Mouse (Mus musculus): ENCODE data around the gene Harbi1. TPM values are rescaled to one million over a fixed set of nuclear protein-coding genes. Genes with fewer than 3 reads are reported as not detected.

The Harbi1 gene
- polyA plus RNA-seq, 1 experiment = 2.4 TPM

DNA sequence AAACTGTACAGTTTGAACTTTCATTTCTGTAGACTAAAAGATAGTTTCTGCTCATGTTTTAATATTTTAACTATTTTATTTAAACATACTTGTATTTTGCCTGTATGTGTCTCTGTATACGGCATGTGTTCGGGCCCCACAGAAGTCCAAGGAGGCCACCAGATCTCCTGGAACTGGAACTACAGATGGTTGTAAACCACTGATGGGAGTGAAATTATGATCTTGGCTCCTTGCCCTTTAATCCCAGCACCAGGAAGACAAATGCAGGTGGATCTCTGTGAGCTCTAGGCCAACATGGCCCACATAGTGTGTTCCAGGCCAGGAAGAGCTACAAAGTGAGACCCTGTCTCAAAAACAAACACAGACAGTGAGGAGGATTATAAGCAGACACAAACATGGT lies 9.3 kb upstream of the Harbi1 start:
- no peaks in the 10 kb centered on the region for H3K4me1 ChIP-seq (ENCODE audit: control insufficient read depth, insufficient read depth, low read length)
- no peak overlapping the region for H3K4me3 ChIP-seq (replicated peaks; ENCODE audit: control insufficient read depth, low read depth, low read length)
- no peak for TF ChIP-seq CTCF (IDR thresholded peaks at IDR 0.05; ENCODE audit: control insufficient read depth, insufficient read depth, low read length)
- no peak for TF ChIP-seq POLR2A (IDR thresholded peaks at IDR 0.05; ENCODE audit: borderline replicate concordance, control insufficient read depth, low read depth, low read length)
- H3K27ac ChIP-seq (ENCODE audit: control insufficient read depth, insufficient read depth, low read depth, low read length, poor library complexity) = no peak overlapping the region
- WGBS = 93% methylated on average over 2 of the region's 2 CpGs

DNA sequence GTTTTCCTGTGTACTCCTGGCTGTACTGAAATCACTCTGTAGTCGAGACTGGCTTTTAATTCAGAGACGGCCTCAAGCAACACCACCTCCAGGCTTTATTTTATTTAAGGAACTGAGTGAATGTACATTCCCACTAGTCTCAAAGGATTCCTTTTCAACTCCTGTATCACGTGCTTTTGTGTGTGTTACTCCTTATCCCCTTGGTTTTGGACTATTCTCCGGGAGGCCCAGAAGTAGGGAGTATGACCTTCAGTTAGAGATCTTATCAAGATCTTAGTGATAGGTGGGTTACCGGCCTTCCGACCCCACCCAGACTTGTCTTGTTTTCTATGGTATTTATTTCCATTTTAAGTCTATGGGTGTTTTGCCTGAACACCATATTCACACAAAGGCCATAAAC lies 4.9 kb upstream of the Harbi1 start:
- Histone ChIP-seq H3K4me3 (replicated peaks; ENCODE audit: control insufficient read depth, low read depth, low read length) (no peak overlapping the region), H3K27ac (ENCODE audit: control insufficient read depth, insufficient read depth, low read depth, low read length, poor library complexity) (no peak overlapping the region), H3K4me1 (ENCODE audit: control insufficient read depth, insufficient read depth, low read length) (peaks cover 2% of the 10 kb centered on the region)
- no peak for TF ChIP-seq CTCF (IDR thresholded peaks at IDR 0.05; ENCODE audit: control insufficient read depth, insufficient read depth, low read length)
- TF ChIP-seq POLR2A (IDR thresholded peaks at IDR 0.05; ENCODE audit: borderline replicate concordance, control insufficient read depth, low read depth, low read length) = no peak
- 74% methylated on average over 6 of the region's 6 CpGs for WGBS

DNA sequence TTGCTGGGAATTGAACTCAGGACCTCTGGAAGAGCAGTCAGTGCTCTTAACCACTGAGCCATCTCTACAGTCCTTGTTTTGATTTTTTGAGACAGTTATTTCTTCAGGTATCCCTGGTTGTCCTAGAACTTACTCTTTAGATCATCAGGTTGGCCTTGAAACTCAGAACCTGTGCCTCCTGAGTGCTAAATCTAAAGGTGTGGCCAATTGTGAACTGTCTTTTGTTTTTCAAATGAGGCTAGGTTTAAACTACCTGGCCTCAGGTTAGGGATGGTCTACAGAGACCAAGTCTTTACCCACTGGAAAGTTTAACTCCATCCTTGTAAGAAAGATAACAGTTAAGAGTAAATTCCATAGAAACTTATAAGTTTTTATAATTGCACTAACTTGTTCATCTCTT lies 4.2 kb upstream of the Harbi1 start:
- H3K4me1 ChIP-seq (ENCODE audit: control insufficient read depth, insufficient read depth, low read length) = peaks cover 2% of the 10 kb centered on the region
- H3K4me3 ChIP-seq (replicated peaks; ENCODE audit: control insufficient read depth, low read depth, low read length) = no peak overlapping the region
- no peak overlapping the region for H3K27ac ChIP-seq (ENCODE audit: control insufficient read depth, insufficient read depth, low read depth, low read length, poor library complexity)
- TF ChIP-seq POLR2A (IDR thresholded peaks at IDR 0.05; ENCODE audit: borderline replicate concordance, control insufficient read depth, low read depth, low read length) (no peak), CTCF (IDR thresholded peaks at IDR 0.05; ENCODE audit: control insufficient read depth, insufficient read depth, low read length) (no peak)

- no peak for TF ChIP-seq CTCF (IDR thresholded peaks at IDR 0.05; ENCODE audit: control insufficient read depth, insufficient read depth, low read length)
- no peak for TF ChIP-seq POLR2A (IDR thresholded peaks at IDR 0.05; ENCODE audit: borderline replicate concordance, control insufficient read depth, low read depth, low read length)
- Histone ChIP-seq H3K27ac (ENCODE audit: control insufficient read depth, insufficient read depth, low read depth, low read length, poor library complexity) (no peak overlapping the region), H3K4me1 (ENCODE audit: control insufficient read depth, insufficient read depth, low read length) (peaks cover 2% of the 10 kb centered on the region), H3K4me3 (replicated peaks; ENCODE audit: control insufficient read depth, low read depth, low read length) (no peak overlapping the region)
- whole genome bisulfite sequencing = 91% methylated on average over 6 of the region's 6 CpGs
Measured at GRCm38 (mm10) chr2:91708361-91708760, 2.3 kb upstream of the Harbi1 start.

- TF ChIP-seq POLR2A (IDR thresholded peaks at IDR 0.05; ENCODE audit: borderline replicate concordance, control insufficient read depth, low read depth, low read length) = no peak
- peak overlapping the region; percentile 68; the same call in 1 of the 2 replicates for H3K27ac ChIP-seq (ENCODE audit: control insufficient read depth, insufficient read depth, low read depth, low read length, poor library complexity)
- under 1% methylated on average over 8 of the region's 8 CpGs for WGBS
- H3K4me3 ChIP-seq (replicated peaks; ENCODE audit: control insufficient read depth, low read depth, low read length) = peak overlapping the region; percentile 82
- peaks cover 2% of the 10 kb centered on the region for H3K4me1 ChIP-seq (ENCODE audit: control insufficient read depth, insufficient read depth, low read length)
Measured at GRCm38 (mm10) chr2:91711256-91711925, 739 bp downstream of the Harbi1 start.

DNA sequence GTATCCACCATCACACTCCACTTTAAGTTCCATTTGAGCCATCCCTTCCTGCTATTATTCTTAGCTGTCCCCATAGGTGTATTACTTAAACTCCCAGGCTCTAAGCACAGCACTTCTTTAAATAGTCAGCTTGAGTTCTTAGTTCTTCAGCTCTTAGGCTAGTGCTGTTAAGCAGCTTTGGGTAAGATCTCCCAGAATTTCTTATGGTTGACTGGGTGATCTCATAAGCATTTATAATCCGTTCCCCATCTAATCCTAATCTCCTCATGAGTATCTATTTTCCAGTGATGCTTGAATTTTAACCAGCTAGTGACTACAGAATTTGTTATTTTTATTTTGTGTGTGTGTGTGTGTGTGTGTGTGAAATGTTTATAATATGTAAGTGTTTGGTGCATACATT lies 4.3 kb downstream of the Harbi1 start:
- Histone ChIP-seq H3K27ac (ENCODE audit: control insufficient read depth, insufficient read depth, low read depth, low read length, poor library complexity) (no peak overlapping the region), H3K4me1 (ENCODE audit: control insufficient read depth, insufficient read depth, low read length) (no peaks in the 10 kb centered on the region), H3K4me3 (replicated peaks; ENCODE audit: control insufficient read depth, low read depth, low read length) (no peak overlapping the region)
- TF ChIP-seq POLR2A (IDR thresholded peaks at IDR 0.05; ENCODE audit: borderline replicate concordance, control insufficient read depth, low read depth, low read length) (no peak), CTCF (IDR thresholded peaks at IDR 0.05; ENCODE audit: control insufficient read depth, insufficient read depth, low read length) (no peak)
- 76% methylated on average over 1 of the region's 1 CpGs for WGBS

DNA sequence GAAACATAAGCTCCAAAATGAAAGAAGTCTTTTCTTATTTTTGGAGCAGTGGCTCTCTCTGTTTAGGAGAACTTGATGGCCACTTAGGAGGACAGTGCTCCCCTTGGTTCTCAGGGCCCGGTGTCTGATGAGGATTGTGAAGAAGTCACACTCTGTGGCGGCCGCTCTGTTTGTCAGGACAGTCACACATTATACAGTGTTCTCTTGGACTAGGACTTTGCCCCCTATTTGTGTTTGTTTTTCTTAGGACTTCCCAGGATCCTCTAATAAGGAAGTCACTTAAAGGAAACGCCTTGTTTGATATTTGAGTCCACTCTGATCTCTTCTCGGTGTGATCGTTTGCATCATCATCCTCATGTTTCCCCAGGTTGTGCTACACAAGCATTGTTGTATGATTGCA lies 7.6 kb downstream of the Harbi1 start:
- H3K4me1 ChIP-seq (ENCODE audit: control insufficient read depth, insufficient read depth, low read length) = no peaks in the 10 kb centered on the region
- no peak overlapping the region for H3K27ac ChIP-seq (ENCODE audit: control insufficient read depth, insufficient read depth, low read depth, low read length, poor library complexity)
- WGBS = 82% methylated on average over 6 of the region's 6 CpGs
- no peak for TF ChIP-seq POLR2A (IDR thresholded peaks at IDR 0.05; ENCODE audit: borderline replicate concordance, control insufficient read depth, low read depth, low read length)
- no peak for TF ChIP-seq CTCF (IDR thresholded peaks at IDR 0.05; ENCODE audit: control insufficient read depth, insufficient read depth, low read length)
- H3K4me3 ChIP-seq (replicated peaks; ENCODE audit: control insufficient read depth, low read depth, low read length) = no peak overlapping the region

DNA sequence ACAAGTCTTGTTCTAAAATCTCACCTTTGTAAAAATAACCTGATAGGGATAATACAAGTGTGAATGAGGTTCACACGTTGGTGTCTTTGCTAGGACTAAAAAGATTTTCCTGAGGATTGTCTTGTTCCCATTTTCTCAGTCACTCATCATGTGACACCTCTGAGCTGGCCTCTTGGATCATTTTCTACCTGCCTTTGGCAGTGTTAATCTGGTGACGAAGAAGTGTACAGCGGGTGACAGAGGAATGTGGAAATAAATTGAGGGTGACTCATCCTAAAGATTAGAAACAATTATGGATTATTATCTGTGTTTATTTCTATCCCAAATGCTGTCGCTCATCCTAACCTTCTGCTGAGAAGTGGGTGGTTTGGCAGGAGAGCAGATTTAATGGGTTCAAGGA lies 12.7 kb downstream of the Harbi1 start:
- Histone ChIP-seq H3K4me1 (ENCODE audit: control insufficient read depth, insufficient read depth, low read length) (no peaks in the 10 kb centered on the region; the same call in 1 of the 2 replicates), H3K27ac (ENCODE audit: control insufficient read depth, insufficient read depth, low read depth, low read length, poor library complexity) (no peak overlapping the region), H3K4me3 (replicated peaks; ENCODE audit: control insufficient read depth, low read depth, low read length) (no peak overlapping the region)
- WGBS = 79% methylated on average over 4 of the region's 4 CpGs
- TF ChIP-seq POLR2A (IDR thresholded peaks at IDR 0.05; ENCODE audit: borderline replicate concordance, control insufficient read depth, low read depth, low read length) (no peak), CTCF (IDR thresholded peaks at IDR 0.05; ENCODE audit: control insufficient read depth, insufficient read depth, low read length) (no peak)

DNA sequence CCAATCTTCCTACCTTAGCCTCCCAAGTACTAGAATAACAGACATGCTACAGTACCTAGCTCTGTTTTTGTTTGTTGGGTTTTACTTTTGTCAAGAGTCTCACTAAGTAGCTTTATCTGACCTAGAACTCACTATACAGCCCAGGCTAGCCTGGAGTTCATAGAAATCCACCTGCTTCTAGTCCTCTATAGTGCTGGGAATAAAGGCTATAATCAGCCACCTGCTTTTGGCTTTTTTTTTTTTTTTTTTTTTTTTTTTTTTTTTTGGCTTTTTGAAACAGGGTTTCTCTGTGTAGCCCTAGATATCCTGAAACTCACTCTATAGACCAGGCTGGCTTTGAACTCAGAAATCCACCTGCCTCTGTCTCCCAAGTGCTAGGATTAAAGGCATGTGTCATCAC lies 13.3 kb downstream of the Harbi1 start:
- Histone ChIP-seq H3K4me1 (ENCODE audit: control insufficient read depth, insufficient read depth, low read length) (no peaks in the 10 kb centered on the region; the same call in 1 of the 2 replicates), H3K27ac (ENCODE audit: control insufficient read depth, insufficient read depth, low read depth, low read length, poor library complexity) (no peak overlapping the region)

More for the DNA sequence above, 13.3 kb downstream of the Harbi1 start:
- H3K4me3 ChIP-seq (replicated peaks; ENCODE audit: control insufficient read depth, low read depth, low read length) = no peak overlapping the region
- TF ChIP-seq POLR2A (IDR thresholded peaks at IDR 0.05; ENCODE audit: borderline replicate concordance, control insufficient read depth, low read depth, low read length) (no peak), CTCF (IDR thresholded peaks at IDR 0.05; ENCODE audit: control insufficient read depth, insufficient read depth, low read length) (no peak)

All from bone marrow, adult 2 months (tissue).